Mouse (Mus musculus) layer of hippocampus, postnatal 10 days (tissue): ENCODE measurements at regions not wholly inside any gene's neighbourhood (a gene's known extent, or its start where the extent isn't known, plus 50 kb on each side); places are given as distances from the start of the nearest gene placed in this dataset.

Experiments used
- DNase-seq, 2 experiments: peaks; one replicate each; pipeline ENCODE4 v3.0.0; 2021; ENCODE audit warnings: low spot score in 2 of 2

DNA sequence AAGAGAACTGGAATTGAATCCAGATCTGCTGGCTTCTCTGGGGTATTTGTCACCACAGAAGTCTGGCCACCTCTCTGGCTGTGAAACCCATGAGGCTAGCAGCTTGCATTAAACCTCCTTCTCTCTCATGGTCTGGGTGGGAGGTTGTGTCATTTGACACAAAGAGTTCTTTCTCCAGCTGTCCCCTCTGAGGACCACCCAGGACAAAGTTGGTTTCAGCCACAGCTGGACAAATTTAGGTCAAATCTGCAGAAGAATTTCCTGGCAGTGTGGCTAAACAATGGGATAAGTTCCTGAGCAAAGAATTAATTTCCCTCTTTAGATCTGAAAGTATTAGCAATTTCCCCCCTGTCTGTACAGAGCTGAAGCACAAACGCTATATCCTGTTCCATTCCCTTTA, 73.9 kb upstream of the Trib2 start:
- DNase-seq, result no peak

DNA sequence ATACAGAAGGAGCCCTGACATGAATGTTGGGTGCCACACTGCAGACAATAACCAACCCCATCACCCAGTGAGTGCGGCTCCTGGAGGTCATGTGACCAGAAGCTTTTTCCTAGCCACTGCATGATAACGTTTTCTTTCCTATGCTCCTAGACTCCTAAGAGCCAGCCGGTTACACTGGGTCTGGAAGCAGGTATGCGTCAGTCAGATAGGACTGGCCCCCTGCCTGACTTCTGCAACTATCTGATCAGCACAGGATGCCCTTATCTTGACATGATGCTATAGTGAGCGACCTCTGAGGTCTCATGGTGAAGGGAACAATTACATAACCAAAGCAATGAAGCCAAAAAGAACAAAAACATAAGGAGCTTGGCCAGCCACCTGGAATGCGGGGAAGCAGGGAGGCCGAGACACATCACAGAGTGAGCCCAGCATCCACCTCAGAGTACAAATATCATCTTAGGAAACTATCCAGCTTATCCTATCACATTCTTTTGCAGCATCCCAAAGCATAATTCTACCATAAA, 63.2 kb upstream of the Trib2 start:
- no peak for DNase-seq
